Mouse (Mus musculus) brain, adult 2 months (tissue): ENCODE data around the gene Fgfr2.

Experiments
- DNase-seq: peaks from one replicate; pipeline ENCODE4 v3.0.0; 2011; ENCODE audit warnings: low read depth, low spot score

Fgfr2 gene

GRCm38 (mm10) chr7:132823832-132824231, 299.3 kb downstream of the Fgfr2 start:
- DNase-seq = no peak

DNA sequence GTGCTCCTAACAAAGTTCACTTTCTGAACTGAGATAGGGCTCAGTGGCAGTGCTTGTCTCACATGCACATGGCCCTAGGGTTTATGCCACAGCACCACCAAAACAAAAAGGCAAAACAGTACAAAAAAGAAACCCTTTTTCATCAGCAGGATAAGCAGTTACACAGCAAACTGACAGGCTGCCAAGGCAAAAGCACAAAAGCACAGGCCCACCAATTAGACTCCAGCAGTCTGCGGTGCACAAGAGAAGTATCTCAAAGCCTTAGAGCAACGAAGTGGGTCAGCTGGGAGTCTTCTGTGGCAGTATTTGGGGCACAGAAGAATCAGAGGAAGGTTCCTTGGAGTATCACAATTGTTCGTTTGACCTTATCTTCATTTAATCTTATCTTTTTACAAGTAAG, 302.5 kb downstream of the Fgfr2 start:
- DNase-seq = no peak

DNA sequence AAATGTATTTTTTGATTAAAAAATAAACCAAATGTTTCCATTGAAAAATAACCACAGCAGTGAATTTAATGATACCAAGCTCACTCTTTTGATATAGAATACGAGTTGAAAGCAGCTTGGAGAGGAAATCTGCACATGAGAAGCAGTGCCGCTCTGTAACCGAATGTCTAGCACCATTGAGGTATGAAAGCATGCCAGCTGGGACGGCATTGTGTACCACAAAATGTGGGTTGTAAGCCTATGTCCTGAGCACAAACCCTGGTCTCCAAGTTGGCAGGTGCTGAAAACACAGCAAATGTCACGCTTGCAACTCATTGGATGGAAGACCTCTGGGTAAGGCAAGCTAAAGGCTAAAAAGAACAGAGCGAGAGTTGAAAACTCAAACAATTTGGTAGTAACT, 306.1 kb downstream of the Fgfr2 start:
- no peak for DNase-seq

DNA sequence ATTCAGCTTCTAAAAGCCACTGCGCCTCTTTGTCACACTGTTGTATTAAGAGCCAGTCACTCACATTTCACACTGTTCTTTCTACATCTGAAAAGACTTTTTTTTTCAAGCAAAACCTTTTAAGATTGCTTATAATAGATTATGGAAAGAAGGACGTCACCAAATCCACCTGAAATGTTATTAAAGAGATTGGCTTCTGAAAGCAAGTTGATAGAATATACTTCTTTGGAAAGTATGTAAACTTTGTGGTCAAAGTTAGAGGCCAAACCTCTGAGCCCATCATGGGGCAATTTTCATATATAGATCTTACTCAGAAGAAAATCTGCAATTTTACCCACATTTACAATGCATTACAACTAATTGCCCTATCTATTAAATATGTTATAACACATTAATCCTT, 306.6 kb downstream of the Fgfr2 start:
- no peak for DNase-seq

DNA sequence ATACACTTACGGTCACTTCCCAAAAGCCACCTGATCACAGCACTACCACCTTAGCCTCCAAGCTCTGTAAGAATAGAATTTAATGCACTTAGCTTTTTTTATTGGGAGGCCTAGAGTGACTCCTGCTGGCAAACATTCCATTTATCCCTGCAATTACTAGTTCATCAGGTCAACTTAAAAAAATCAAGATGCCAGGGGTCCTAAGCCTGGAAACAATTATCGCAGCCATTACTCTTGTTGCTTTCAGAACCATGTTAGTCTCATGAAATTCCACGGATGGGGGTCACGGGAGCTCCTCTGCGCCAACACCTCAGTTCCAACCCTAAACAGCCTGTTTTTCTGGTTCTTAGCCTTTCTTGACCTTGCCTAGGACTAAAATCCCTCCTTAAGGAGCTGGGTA, 308.1 kb downstream of the Fgfr2 start:
- no peak for DNase-seq

GRCm38 (mm10) chr7:132814089-132814450, 309.1 kb downstream of the Fgfr2 start:
- DNase-seq = no peak

GRCm38 (mm10) chr7:132813416-132814088, 309.6 kb downstream of the Fgfr2 start, which contains the start of gene Fam53b:
Gene Fam53b (minus strand): TSS chr7:132813886.
- DNase-seq = peak; percentile 90

DNA sequence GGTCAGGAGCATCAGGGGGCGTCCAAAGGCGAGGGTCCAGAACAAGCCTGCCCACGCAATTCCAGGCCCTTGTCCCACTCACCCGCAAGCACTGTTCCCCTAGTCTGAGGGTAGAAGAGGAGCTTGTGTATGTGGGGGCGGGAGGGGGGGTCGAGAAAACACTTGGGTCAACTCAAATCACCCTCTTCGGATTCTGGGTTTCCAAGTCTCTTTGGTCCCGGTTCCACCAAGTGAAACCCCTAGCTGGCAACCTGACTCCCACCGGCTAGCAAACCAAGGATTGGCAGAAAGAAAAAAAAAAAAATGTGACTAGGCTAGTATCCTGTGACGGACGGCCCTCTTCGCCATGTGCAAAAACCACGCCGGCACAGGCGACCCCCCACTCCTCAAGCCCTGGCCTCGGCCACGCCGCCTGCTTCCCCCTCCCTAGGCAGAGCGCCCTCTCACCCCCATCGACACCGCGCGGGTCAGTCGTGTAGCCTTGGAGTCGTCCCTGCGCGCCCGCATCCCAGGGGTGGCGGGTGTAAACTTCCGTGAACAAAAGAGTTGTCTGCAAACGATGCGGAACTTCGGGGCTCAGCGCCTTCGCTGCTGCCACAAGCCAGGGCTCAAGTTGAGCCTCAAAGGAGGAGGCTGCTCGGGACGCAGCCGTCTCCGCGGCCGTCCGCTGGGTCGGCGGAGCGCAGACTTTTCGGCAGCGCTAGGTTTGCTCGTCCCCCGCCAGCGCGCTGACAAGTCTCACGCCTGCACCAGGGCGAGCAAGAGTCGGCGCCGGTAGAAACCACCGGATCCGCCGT, 310.3 kb downstream of the Fgfr2 start:
- DNase-seq = peak; percentile 66

GRCm38 (mm10) chr7:132811716-132812618, 311.2 kb downstream of the Fgfr2 start:
- peak; percentile 77 for DNase-seq

- DNase-seq = peak; percentile 96
These were observed 312.3 kb downstream of the Fgfr2 start for GRCm38 (mm10) chr7:132810879-132811278.

DNA sequence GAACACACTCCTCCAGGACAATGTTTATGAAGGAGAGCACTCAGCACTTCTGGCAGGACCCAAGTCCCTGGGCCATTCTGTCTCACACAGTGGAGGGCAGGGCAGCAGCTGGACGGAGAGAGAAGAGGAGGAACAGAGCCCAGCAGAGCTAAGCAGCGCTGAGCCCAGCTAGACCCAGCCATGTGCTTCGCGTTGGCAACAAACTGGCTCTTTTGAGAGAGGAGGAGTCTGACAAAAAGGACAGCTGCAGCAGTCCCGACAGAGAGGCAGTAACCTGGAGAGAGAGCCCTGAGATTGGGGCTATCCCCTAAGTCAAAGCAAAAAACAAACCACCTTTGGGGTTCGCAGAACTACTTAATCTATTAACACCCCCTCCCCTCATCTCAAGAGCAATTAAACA, 312.8 kb downstream of the Fgfr2 start:
- peak; percentile 93 for DNase-seq

DNA sequence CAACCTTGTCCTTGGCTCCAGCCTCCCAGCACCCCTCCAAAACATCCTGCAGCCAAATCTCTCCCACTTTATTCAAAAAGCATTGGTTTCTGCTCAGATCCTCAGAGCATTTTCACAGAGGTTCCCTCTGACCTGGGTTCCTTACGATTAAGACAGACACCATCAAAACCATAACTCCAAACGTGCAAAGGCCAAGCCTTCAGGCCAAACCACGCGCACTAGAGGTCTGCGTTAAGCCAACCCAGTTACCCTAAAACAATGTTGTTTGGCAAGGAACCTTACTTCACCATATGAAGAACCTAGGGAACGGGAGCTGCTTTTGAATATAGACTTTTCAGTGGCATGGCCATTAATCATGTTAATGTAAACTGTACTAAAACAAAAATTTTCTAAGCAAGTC, 313.4 kb downstream of the Fgfr2 start:
- DNase-seq = no peak

DNA sequence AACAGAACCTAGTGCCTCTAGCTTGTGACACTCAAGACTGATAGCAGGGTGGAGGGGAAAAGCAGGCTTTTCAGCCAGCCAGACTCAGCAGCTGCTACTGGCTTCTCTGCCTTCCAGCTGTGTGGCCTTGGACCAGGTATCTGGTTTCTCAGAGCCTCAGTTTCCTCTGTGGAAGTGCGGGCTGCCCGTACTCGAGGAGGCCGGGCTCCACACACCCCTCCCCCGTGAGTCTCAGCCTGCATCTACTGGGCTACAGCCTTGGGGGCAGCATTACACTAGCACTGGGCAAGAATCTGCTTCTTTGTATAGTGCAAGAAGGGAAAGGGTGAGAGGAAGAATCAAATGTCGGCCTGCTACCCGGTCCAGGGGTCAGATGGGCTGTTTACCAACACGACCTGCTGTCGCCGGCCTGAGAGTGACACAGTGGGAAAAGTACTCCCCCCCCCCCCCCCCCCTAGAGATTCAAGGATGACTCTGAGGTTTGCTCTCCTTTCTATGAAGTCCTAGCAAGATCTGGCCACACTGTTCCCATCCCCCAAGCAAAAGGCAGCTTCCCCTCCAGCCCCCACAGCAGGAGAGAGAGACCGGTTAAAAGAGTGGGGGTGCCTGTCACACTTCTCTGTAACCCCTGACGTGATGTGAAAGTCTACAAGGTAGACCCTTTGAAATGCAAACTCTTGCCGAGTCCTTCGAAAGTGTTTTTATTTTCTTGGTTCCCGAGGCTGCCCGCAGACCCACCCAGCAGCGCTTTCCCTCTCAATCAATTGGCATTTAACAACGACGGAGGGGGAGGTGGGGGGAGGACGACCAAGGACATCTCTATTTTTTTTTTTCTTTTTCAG, 314.1 kb downstream of the Fgfr2 start:
- peak; percentile 68 for DNase-seq

DNA sequence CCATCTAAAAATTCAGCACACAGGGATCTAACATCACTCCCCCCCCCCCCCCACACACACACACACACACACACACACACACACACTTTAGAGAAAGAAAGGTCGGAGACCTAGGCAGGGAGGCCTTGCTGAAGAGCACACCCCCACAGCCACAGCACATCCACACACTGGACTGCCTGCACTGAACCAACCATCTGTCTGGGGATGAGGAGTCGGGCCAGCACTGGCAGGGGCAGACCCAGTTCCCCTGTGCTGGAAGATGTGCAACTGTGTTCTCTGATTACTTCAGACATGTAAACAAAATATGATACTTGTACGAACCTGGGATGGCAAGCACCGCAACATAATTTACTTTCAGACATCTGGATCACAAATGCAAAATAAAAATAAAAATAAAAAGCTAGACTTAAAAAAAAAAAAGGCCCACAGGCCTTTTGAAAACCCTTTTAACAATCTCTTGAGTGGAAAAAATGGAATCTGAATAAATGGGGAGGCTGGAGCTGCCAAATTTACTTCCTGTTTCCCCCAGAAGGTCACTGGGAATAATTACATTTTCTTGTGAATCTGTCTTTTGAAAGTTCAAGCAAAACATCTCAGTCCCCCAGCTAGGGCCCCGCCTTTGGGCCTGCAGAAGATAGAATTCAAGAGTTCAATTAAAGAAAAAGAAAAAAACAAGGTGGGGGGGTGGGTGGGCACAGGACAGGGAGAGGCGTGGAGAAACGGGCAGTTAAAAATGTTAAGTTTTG, 314.9 kb downstream of the Fgfr2 start:
- DNase-seq = peak; percentile 77

- peak; percentile 98 for DNase-seq
These were observed 316.0 kb downstream of the Fgfr2 start for GRCm38 (mm10) chr7:132806926-132807857.

GRCm38 (mm10) chr7:132806286-132806685, 316.9 kb downstream of the Fgfr2 start:
- DNase-seq = peak; percentile 93

- no peak for DNase-seq
These were observed 318.2 kb downstream of the Fgfr2 start for GRCm38 (mm10) chr7:132804951-132805350.

DNA sequence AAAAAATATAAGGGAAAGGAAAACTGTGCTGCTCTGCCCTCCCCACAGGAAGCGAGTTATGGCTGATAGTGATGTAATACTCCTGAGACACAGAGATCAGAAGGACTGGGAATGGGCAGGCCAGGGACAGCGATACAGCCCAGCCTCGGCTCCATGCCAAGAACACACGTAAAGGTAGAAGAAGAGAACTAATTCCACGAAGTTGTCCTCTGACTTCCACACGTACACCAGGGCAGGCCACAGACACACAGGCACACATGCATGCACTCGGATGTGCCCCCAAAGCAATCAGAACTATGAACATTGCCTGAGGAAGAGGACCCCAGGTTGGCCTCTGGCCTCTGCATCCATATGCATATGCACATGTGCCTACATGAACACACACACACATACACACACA, 318.7 kb downstream of the Fgfr2 start:
- DNase-seq = no peak

DNA sequence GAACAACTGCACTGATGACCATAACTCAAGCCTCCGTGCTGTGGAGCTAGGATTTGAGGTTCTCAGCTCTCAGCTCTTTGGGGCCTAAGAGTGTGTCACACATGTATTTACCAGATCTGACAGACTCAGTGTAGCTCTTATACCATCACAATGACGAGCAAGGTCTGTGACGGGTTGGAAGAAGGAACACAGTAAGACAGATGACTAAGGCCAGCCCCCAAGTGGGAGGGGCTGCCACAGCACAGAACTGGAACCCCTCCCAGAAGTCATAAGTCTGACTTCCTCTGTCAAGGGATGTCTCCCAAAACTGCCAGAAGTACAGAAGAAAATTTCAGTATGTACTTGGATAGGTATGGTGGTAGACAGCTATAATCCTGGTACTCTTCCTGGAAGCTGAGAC, 319.2 kb downstream of the Fgfr2 start:
- DNase-seq = no peak
